In genomic region chr9:124441681-124442532, GRCm38 (mm10) we compare ENCODE assay signal across 10 mouse cellular contexts. TPM values are rescaled to one million over a fixed set of nuclear protein-coding genes. Genes with fewer than 3 reads are reported as not detected.
DNase-seq lines count a peak whose midpoint lies in the region; ATAC-seq lines count a peak whose summit lies in the region.
"Had no signal": no experiment of that assay in that cellular context is flagged by ENCODE, and none has a peak within 500 bp of the region (broad histone marks: within the 10 kb centered on the region; RNA-seq: fewer than 3 reads in every experiment).

No protein-coding gene starts in this region.

- 0 out of 2 replicates have a peak, but pooled peaks have one; percentile 15 for ATAC-seq in neural tube, embryonic 12.5 days (ENCODE audit: low FRiP score, low read depth)
- peak; percentile 41; the same call in 1 of the 2 replicates for ATAC-seq in hindbrain, embryonic 11.5 days (ENCODE audit: low FRiP score)

- no peak for DNase-seq in neural tube, embryonic 10.5 days (ENCODE audit: extremely low spot score, low spot score)
- DNase-seq in adrenal gland, adult (ENCODE audit: inconsistent age in 2 of 2, low spot score in 1 of 2), result peak; percentile 47 to 56
- peak; percentile 4 to 24 for DNase-seq in cerebellum, postnatal 36 days
- peak; percentile 10 for DNase-seq in hindbrain, embryonic 11.5 days (ENCODE audit: low spot score)
- peak; percentile 11 to 20 for DNase-seq in left cerebral cortex, adult 9 months (ENCODE audit: low spot score in 2 of 2)
- DNase-seq in right cerebral cortex, postnatal 14 days, result peak; percentile 49
- DNase-seq in embryo, embryonic 11 days, result no peak

- no peak overlapping the region for H3K27ac ChIP-seq in neural tube, embryonic 12.5 days
- no peak overlapping the region for H3K27ac ChIP-seq in hindbrain, embryonic 11.5 days (ENCODE audit: low read depth, low read length)
- H3K27ac ChIP-seq: embryonic facial prominence, embryonic 12.5 days; midbrain, embryonic 12.5 days had no signal

- peaks cover 38% of the 10 kb centered on the region for H3K36me3 ChIP-seq in neural tube, embryonic 12.5 days
- peaks cover 28% of the 10 kb centered on the region for H3K36me3 ChIP-seq in hindbrain, embryonic 11.5 days (ENCODE audit: control insufficient read depth, insufficient read depth, low read length)

- no peak overlapping the region for H3K9ac ChIP-seq in neural tube, embryonic 12.5 days
- H3K9ac ChIP-seq in hindbrain, embryonic 11.5 days (ENCODE audit: low read depth, low read length), result no peak overlapping the region
- H3K9ac ChIP-seq: embryonic facial prominence, embryonic 12.5 days; midbrain, embryonic 12.5 days had no signal

- 97% methylated on average over 45 of the region's 45 CpGs for WGBS in neural tube, embryonic 12.5 days
- 98% methylated on average over 45 of the region's 45 CpGs for WGBS in hindbrain, embryonic 11.5 days

- no peaks in the 10 kb centered on the region for H3K4me1 ChIP-seq in neural tube, embryonic 12.5 days
- H3K4me1 ChIP-seq in hindbrain, embryonic 11.5 days (replicated peaks; ENCODE audit: control insufficient read depth, insufficient read depth, low read length), result no peaks in the 10 kb centered on the region
- H3K4me1 ChIP-seq: embryonic facial prominence, embryonic 12.5 days; midbrain, embryonic 12.5 days had no signal

- no peaks in the 10 kb centered on the region for H3K27me3 ChIP-seq in neural tube, embryonic 12.5 days (replicated peaks)
- H3K27me3 ChIP-seq in hindbrain, embryonic 11.5 days (ENCODE audit: control insufficient read depth, insufficient read depth, low read length), result no peaks in the 10 kb centered on the region
- H3K27me3 ChIP-seq: embryonic facial prominence, embryonic 12.5 days; midbrain, embryonic 12.5 days had no signal

- H3K4me3 ChIP-seq in neural tube, embryonic 12.5 days, result 0 out of 2 replicates have a peak overlapping the region, but pooled peaks have one; percentile 9
- no peak overlapping the region for H3K4me3 ChIP-seq in hindbrain, embryonic 11.5 days (ENCODE audit: low read depth, low read length)
- H3K4me3 ChIP-seq: embryonic facial prominence, embryonic 12.5 days; midbrain, embryonic 12.5 days had no signal

- H3K9me3 ChIP-seq in neural tube, embryonic 12.5 days, result peaks cover 34% of the 10 kb centered on the region
- H3K9me3 ChIP-seq in hindbrain, embryonic 11.5 days (ENCODE audit: control insufficient read depth, low read length), result no peaks in the 10 kb centered on the region

- H3K4me2 ChIP-seq in neural tube, embryonic 12.5 days (replicated peaks), result no peak overlapping the region
- H3K4me2 ChIP-seq in hindbrain, embryonic 11.5 days (replicated peaks; ENCODE audit: low read depth, low read length), result no peak overlapping the region
- H3K4me2 ChIP-seq: embryonic facial prominence, embryonic 12.5 days; midbrain, embryonic 12.5 days had no signal

RNA-seq across cellular contexts. Expression of gene Ppp2r3d, which starts 34.8 kb away (rescaled TPM):
- 194 and 199 TPM in 2 replicates for polyA plus RNA-seq in neural tube, embryonic 12.5 days (2016; fragmentation: Nextera tagmentation; extraction: Ambion mirVana)
- polyA plus RNA-seq in hindbrain, embryonic 11.5 days (2014; fragmentation: Nextera tagmentation; extraction: Ambion mirVana), result 110 and 118 TPM in 2 replicates

RNA-seq across cellular contexts. Expression of gene Gm21836, which starts 51.7 kb away (rescaled TPM):
- polyA plus RNA-seq in neural tube, embryonic 12.5 days (2016; fragmentation: Nextera tagmentation; extraction: Ambion mirVana), result not detected in 2 replicates
- not detected in 2 replicates for polyA plus RNA-seq in hindbrain, embryonic 11.5 days (2014; fragmentation: Nextera tagmentation; extraction: Ambion mirVana)
- polyA plus RNA-seq: embryonic facial prominence, embryonic 12.5 days; midbrain, embryonic 12.5 days had no signal

Comparison
In these comparisons a context has a peak if more than half of its experiments do, and no peak if none do; other contexts are left out.
1. DNase-seq: peak in adrenal gland, adult (2 of 2), cerebellum, postnatal 36 days (2 of 2), hindbrain, embryonic 11.5 days (single experiment), left cerebral cortex, adult 9 months (2 of 2) and right cerebral cortex, postnatal 14 days (single experiment); none in neural tube, embryonic 10.5 days (single experiment) and embryo, embryonic 11 days (single experiment).